Mouse (Mus musculus) embryo, embryonic 11 days (tissue): ENCODE measurements around the gene Lypd4.
"Not testable (repeated sequence)": the region's sequence is repeated elsewhere in the genome, so short reads cannot be mapped to it uniquely, and the experiment has no call there.

Experiments used
- DNase-seq: peaks from one replicate; pipeline ENCODE4 v3.0.0-alpha.2; 2015

Lypd4 gene

GRCm38 (mm10) chr7:24887096-24887495, 17.4 kb upstream of the Lypd4 start:
- no peak for DNase-seq

- no peak for DNase-seq
These were observed 16.5 kb upstream of the Lypd4 start for GRCm38 (mm10) chr7:24886308-24886633.

GRCm38 (mm10) chr7:24885468-24886307, 15.9 kb upstream of the Lypd4 start:
- no peak for DNase-seq

- no peak for DNase-seq
These were observed 15.1 kb upstream of the Lypd4 start for GRCm38 (mm10) chr7:24884693-24885291.

- peak; percentile 100 for DNase-seq
These were observed 14.4 kb upstream of the Lypd4 start, which contains the start of gene Rps19 for GRCm38 (mm10) chr7:24883896-24884692. TSS of gene Rps19 (plus strand) at chr7:24884371.

- no peak for DNase-seq
These were observed 12.9 kb upstream of the Lypd4 start for GRCm38 (mm10) chr7:24882416-24883199.

- DNase-seq, result no peak
These were observed 9.9 kb upstream of the Lypd4 start for GRCm38 (mm10) chr7:24879620-24880019.

GRCm38 (mm10) chr7:24877588-24877987, 7.8 kb upstream of the Lypd4 start:
- no peak for DNase-seq

GRCm38 (mm10) chr7:24869080-24869479, 661 bp downstream of the Lypd4 start:
- DNase-seq, result no peak

- DNase-seq, result peak; percentile 31
These were observed 5.6 kb downstream of the Lypd4 start for GRCm38 (mm10) chr7:24864156-24864555.

- DNase-seq, result no peak
These were observed 6.9 kb downstream of the Lypd4 start for GRCm38 (mm10) chr7:24862853-24863252.

- no peak for DNase-seq
These were observed 7.8 kb downstream of the Lypd4 start, which contains the start of gene Gm9844 for GRCm38 (mm10) chr7:24861913-24862312. TSS of gene Gm9844 (plus strand) at chr7:24862213.

GRCm38 (mm10) chr7:24859234-24859633, 10.5 kb downstream of the Lypd4 start:
- no peak for DNase-seq

- DNase-seq, result no peak
These were observed 13.2 kb downstream of the Lypd4 start for GRCm38 (mm10) chr7:24856460-24857120.

GRCm38 (mm10) chr7:24853695-24854094, 16.0 kb downstream of the Lypd4 start:
- peak; percentile 28 for DNase-seq

GRCm38 (mm10) chr7:24853233-24853563, 16.5 kb downstream of the Lypd4 start:
- DNase-seq, result no peak

GRCm38 (mm10) chr7:24852557-24853232, 17.0 kb downstream of the Lypd4 start:
- no peak for DNase-seq

- no peak for DNase-seq
These were observed 18.0 kb downstream of the Lypd4 start for GRCm38 (mm10) chr7:24851596-24852325.

- DNase-seq, result peak; percentile 62
These were observed 18.8 kb downstream of the Lypd4 start for GRCm38 (mm10) chr7:24850899-24851303.

- peak; percentile 36 for DNase-seq
These were observed 19.6 kb downstream of the Lypd4 start for GRCm38 (mm10) chr7:24850162-24850561.

- not testable (repeated sequence) for DNase-seq
These were observed 23.2 kb downstream of the Lypd4 start for GRCm38 (mm10) chr7:24846576-24846975.
